Mouse (Mus musculus) ovary, postnatal 14 days (tissue): ENCODE results near the gene Nck1.

ENCODE experiments used
- DNase-seq: peaks from one replicate; pipeline ENCODE4 v3.0.0; 2022; ENCODE audit warnings: low spot score

Gene Nck1

GRCm38 (mm10) chr9:100545715-100546593 is at the start of gene Nck1:
Gene Nck1, minus strand, starts transcription at chr9:100546134.
- peak; percentile 97 for DNase-seq

- no peak for DNase-seq
These were observed 44.5 kb upstream of the Nck1 start for GRCm38 (mm10) chr9:100590462-100590861.

DNA sequence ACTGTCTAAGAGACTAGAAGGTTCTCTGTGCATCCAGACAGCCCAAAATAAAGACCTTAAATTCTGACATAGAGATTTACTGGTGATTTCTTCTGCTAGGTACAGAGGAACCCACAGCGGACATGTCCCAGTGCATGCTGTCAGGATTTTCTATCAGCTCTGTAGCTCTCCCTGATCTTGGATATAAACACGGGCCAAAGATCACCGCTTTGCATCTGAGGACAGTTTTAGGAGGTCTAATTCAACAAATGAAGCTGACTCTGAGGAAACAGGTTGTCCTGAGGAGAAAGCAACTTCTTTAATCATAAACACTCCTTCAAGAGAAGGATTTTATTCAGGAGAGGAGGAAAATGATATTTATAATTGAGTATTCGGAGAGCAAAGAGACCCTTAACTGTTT is 38.1 kb upstream of the Nck1 start:
- DNase-seq: no peak

- DNase-seq: no peak
These were observed 37.1 kb upstream of the Nck1 start for GRCm38 (mm10) chr9:100582883-100583575.

DNA sequence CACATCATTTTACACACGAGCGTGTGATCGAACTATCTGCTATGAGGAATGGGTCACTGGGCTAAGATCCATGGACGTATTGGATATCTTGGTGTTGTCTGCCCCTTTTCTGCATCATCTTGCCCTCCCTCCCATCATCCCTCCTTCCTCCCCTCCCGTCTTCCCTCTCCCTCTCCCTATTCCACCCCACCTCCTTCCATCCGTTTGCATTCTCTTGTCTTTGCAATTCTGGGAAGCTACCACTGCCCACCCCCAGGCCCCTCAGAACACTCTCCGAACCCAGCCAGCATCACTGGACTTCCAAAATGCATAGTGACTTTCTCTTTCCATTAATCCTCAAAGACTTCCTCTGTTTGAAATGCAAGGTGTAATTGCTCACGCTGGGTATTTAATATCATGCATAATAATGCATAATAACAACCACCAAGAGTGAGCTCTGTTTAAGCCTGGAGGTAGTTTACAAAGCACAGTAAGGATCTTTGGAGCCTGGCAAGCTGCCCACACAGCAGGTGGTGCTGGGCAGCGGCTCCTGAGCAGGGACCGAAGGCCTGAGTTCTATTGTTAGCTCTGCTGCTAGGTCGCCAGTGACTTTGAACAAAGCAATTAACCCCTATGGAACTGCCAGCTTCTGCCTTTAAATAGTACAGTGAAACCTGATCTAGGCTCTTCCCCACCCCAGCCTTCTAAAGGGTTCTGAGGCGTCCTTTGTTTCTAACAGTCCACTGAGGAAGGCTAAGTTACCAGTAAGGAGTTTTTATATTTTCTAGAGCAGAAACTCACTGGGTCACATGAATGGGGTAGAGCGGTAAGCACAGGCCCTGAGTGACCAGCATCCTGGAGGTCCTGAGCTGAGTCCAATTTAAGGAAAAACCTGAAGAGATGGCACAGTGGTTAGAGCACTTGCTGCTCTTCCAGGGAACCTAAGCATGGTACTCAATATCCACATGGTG is 35.9 kb upstream of the Nck1 start:
- DNase-seq: no peak

GRCm38 (mm10) chr9:100580196-100580740 is 34.3 kb upstream of the Nck1 start:
- DNase-seq: no peak

- DNase-seq: no peak
These were observed 28.0 kb upstream of the Nck1 start for GRCm38 (mm10) chr9:100573942-100574341.

DNA sequence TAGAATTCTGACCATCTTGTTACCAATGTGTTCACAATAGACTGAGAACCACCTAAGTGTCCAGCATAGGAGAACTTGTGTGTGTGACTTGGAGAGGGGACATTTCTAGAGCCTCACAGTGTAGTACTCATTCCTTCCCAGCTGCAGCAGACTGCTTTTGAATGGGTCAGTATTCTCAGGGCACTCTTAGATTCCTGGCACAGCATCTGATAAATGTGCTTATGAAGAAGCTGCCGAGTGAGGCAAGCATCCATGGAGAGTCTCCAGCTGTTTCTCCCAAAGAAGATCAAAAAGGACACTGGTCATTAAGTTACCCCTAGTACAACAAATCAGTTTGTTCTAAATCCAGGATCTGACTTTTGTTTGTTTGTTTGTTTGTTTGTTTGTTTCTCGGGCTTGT is 27.4 kb upstream of the Nck1 start:
- DNase-seq: no peak

GRCm38 (mm10) chr9:100571511-100571910 is 25.6 kb upstream of the Nck1 start:
- DNase-seq: no peak

DNA sequence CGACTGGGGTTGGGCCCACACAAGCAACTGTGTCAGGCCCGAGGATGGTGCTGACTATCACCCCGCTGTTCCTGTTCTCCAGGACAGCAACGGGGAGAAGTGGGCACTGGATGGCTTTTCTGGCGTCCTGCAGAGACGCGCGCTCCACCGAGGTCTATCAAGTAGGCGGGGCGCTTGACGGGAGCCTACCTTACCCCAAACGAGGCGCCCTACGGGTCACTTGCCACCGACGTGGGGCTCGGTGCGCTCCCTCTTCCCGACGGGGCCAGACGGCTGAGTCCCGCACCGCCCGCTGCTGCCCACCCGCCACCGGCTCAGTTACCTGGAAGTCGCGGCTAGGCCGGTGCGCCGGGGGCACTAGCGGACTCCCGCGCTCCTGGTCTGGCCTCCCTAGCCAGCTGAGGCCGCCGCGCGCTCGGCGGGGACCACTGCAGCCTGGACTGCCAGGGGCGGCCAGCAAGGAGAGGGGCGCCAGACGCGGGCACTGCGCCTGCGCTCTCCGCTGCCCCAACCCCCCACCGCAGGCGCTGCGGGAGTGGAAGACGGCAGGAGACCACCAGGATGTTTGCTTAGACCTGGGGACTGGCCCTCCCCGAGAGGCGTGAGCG is 24.8 kb upstream of the Nck1 start, which contains the start of gene Slc35g2:
TSS of gene Slc35g2 (minus strand) at position 465 of the 608 bp plus-strand sequence.
- DNase-seq: no peak

GRCm38 (mm10) chr9:100569798-100570625 is 24.1 kb upstream of the Nck1 start:
- DNase-seq: peak; percentile 35

DNA sequence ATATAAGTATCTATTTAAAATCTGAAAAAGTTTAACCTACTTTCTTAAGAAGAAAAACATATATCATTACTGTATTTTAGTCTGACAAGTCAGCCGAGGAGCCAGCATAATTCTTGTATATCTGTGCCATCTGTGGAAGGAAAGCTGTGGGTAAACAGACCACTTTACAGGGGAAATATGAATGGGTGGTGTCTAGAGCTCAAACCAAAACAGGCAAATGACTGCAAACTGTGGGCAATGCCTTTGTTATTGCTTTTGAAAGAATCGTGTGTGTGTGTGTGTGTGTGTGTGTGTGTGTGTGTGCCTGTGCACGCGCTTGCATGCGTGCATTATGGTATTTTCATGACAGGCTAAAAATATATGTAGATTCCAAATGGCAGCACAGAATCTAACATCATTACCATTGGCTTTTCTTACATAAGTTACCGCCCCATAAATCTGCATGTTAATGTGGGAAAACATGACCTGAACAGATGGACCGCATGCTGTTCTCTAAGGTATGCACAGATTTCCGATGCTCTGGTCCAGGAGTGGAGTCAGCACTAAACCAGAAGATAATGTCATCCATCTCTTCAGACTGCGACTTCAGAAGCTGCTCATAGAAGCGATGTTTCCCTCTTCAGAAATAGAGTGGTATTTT is 14.4 kb upstream of the Nck1 start:
- no peak for DNase-seq

DNA sequence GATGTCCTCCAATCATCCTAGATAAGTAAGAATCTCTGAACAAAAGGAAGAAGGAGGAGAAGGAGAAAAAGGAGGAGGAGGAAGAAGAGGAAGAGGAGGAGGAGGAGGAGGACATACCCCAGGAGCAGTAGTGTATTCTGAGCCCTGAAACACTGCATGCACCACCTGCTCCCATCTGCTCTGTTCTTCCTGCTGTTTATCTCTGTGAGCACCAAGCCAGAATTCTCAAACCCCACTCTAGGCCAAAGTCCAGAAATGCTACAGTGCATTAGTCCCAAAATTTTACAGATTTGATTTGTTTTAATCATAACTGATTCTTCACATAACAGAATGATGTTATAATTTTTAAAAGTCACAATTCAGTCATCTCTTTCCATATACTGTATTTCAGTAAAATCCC is 13.1 kb upstream of the Nck1 start:
- no peak for DNase-seq

DNA sequence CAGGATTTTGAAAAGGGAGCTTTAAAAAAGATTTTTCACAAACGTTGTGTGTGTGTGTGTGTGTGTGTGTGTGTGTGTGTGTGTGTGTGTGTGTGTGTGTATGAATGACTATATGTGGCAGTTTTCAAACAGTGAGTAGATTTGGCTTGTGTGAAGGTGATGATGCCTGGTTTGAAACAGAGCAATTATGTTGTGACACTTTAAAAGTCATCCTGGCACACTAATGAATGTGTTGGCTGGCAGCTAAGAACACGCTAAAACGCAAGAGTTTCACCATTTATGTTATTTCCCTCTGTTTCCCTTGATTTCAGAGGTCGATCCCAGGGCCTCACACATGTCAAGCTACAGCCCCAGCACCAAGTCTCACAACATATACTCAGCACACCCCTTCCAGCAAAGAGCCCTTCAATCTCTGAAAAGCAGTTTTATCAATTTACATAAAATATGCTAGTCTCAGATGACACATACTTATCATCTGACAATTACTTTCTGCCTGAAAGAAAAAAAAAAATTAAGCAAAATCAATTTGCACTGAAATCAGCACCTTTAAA is 12.2 kb upstream of the Nck1 start:
- DNase-seq: no peak

DNA sequence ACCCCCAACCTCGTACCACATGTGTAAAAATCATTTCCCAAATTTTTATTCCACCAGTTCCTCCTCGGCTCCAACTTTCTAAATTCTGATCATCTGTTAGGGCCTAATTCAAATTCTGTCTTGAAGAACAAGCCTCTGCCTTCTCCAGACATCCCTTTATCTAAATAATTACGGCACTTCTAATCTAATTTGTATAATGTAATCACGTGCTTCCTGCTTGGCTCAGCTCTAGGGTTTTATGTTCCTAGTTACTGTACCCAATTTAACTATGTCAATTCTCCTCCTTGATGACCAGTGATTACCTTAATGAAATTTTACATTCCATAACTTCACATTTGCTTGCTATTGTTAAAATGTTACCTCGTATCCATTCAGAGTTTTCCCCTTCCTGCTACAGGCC is 9.8 kb upstream of the Nck1 start:
- DNase-seq: no peak

DNA sequence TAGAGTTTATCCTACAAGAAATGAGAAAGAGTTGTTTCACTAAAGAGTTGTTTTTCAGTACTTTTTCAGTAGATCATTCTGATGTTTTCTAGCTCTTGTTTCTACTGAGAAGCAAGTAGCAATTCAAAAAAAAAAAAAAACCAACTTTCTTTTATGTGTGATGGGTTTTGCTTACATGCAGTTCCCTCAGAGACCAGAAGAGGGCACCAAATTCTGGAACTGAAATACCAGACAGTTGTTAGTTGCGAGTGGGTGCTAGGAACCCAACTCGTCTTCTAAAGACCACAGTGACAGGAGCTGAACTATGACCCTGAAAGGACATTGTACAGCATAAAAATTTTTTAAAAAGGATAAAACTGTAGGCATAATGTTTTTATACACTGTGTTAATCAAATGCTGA is 2.4 kb upstream of the Nck1 start:
- no peak for DNase-seq

DNA sequence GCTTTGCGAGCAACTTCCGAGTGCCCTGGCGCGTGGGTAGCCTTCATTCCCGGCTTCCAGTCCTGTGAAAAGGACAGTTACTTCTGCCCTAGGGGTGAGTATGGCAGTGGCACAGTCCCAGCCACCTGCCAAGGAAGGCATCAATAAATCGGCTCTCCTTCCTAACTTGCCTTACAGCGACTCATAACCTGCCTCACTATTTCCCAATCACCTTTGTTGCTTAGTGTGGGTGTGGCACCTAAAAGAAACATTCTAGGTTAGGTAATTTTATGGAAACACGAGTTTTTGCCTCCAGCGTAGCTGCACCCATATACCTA is 618 bp upstream of the Nck1 start:
- DNase-seq: no peak

- no peak for DNase-seq
These were observed 803 bp downstream of the Nck1 start for GRCm38 (mm10) chr9:100544948-100545714.

DNA sequence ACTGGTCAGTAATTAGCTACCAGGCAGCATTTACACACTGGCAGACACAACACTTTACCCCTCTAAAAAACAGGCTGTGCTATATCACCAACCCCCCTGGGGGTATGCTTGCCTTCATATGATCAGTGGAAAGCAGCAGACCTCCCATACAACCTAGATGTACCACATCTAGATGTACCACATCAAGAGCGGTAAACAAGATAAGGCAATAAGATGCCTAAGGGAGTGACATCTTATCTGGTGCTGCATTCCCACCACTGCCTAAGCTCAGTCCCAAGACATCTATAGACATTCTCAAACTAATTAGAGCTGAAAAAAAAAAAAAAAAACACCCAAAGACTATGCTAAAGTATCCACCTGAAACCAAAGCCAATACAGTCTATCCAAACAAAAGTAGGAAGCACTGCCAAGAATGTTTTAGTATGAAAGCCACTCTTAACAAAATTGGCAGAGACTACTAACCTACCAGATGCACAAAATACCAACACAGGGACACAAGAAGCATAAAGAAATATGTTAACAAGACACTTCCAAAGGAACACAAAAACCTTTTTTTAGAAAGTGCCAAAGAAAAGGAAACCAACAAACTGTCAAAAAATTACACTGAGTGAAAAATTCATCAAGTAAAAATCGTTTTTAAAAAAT is 10.2 kb downstream of the Nck1 start:
- DNase-seq: no peak
